In the genomic region with DNA sequence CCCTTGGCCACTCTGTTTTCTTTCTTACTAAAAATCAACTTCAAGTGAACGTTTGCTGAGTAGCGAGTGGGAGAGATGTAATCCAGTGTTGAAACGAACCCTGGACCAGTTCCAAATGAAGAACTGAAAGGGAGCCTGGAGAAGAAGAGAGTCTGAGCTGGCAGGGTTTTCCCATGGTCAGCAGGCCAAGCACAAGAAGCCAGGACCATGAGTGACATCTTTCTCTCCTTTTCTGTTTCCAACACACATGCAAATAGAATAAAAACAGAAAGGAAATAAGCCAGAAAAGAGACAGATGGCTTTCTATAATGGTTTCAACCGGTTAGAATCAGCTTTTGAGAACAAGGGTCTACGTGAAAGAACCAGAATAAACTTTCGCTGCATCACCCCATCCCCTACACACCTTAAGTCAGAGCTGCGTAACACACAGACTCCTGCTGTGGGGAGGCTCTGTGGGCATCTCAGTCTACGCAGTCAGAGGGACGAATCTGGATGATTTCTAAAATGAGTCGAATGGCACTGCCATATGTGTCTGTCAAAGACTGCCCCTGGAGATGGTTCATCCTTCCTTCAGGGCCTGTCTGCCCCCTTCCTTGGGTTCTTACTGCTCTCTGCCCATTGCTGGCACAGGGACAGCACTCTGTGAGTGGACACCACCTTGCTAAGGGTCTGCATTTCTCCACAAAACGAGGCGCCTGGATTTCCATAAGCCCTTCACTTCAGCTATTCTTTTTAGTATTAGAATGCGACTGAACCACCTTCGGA, we compare ENCODE assay signal across 15 mouse cellular contexts.
A peak's percentile ranks its signal among the peaks of the same experiment; 100 is the strongest.
DNase-seq lines count a peak whose midpoint lies in the region; ATAC-seq lines count a peak whose summit lies in the region.
"Had no signal": no experiment of that assay in that cellular context is flagged by ENCODE, and none has a peak within 500 bp of the region (broad histone marks: within the 10 kb centered on the region; RNA-seq: fewer than 3 reads in every experiment).

No protein-coding gene starts in this region.

- no peaks in the 10 kb centered on the region for H3K27me3 ChIP-seq in hindbrain, embryonic 16.5 days (replicated peaks; ENCODE audit: control insufficient read depth, insufficient read depth, low read length)
- H3K27me3 ChIP-seq in hindbrain, embryonic 10.5 days (ENCODE audit: insufficient read depth, poor library complexity, severe bottlenecking) = no peaks in the 10 kb centered on the region
- H3K27me3 ChIP-seq: neural tube, embryonic 13.5 days had no signal

- H3K27ac ChIP-seq in hindbrain, embryonic 16.5 days (ENCODE audit: low read depth, low read length) = 0 out of 2 replicates have a peak overlapping the region, but pooled peaks have one; percentile 18
- H3K27ac ChIP-seq in hindbrain, embryonic 10.5 days = no peak overlapping the region
- H3K27ac ChIP-seq: neural tube, embryonic 13.5 days had no signal

- WGBS in hindbrain, embryonic 16.5 days = 70% methylated on average over 14 of the region's 14 CpGs
- WGBS in hindbrain, embryonic 10.5 days = 87% methylated on average over 14 of the region's 14 CpGs

- H3K9me3 ChIP-seq in hindbrain, embryonic 16.5 days (ENCODE audit: control insufficient read depth, low read length) = no peaks in the 10 kb centered on the region
- no peaks in the 10 kb centered on the region for H3K9me3 ChIP-seq in hindbrain, embryonic 10.5 days
- H3K9me3 ChIP-seq: neural tube, embryonic 13.5 days had no signal

- ATAC-seq in hindbrain, embryonic 16.5 days = no peak
- ATAC-seq: intestine, embryonic 16.5 days had no signal

- no peaks in the 10 kb centered on the region for H3K36me3 ChIP-seq in hindbrain, embryonic 16.5 days (ENCODE audit: control insufficient read depth, insufficient read depth, low read length)
- no peaks in the 10 kb centered on the region for H3K36me3 ChIP-seq in hindbrain, embryonic 10.5 days
- H3K36me3 ChIP-seq: neural tube, embryonic 13.5 days had no signal

- no peak for DNase-seq in hindbrain, embryonic 10.5 days (ENCODE audit: low spot score)
- DNase-seq in right cerebral cortex, adult 18-20 months = peak; percentile 47
- DNase-seq in right cerebral cortex, postnatal 4 days = no peak
- DNase-seq in cerebellum, adult 9-10 months = peak; percentile 78
- DNase-seq in urinary bladder, postnatal 10 days (ENCODE audit: low spot score) = no peak
- DNase-seq in heart, postnatal 4 days = no peak
- DNase-seq: heart, postnatal 14 days; kidney, postnatal 4 days; lung, postnatal 14 days; midbrain, embryonic 14.5 days; right cerebral cortex, postnatal 14 days had no signal

- no peak overlapping the region for H3K4me2 ChIP-seq in hindbrain, embryonic 16.5 days (ENCODE audit: low read length)
- H3K4me2 ChIP-seq: liver, embryonic 11.5 days; neural tube, embryonic 13.5 days had no signal

- H3K4me3 ChIP-seq in hindbrain, embryonic 16.5 days (ENCODE audit: low read length) = no peak overlapping the region
- no peak overlapping the region for H3K4me3 ChIP-seq in hindbrain, embryonic 10.5 days
- H3K4me3 ChIP-seq: neural tube, embryonic 13.5 days had no signal

- peaks cover 6% of the 10 kb centered on the region; the same call in 1 of the 2 replicates for H3K4me1 ChIP-seq in hindbrain, embryonic 16.5 days (ENCODE audit: control insufficient read depth, insufficient read depth, low read depth, low read length)
- 0 out of 2 replicates have a peak, but pooled peaks cover 3% of the 10 kb centered on the region for H3K4me1 ChIP-seq in hindbrain, embryonic 10.5 days (replicated peaks)

- H3K9ac ChIP-seq in hindbrain, embryonic 16.5 days (ENCODE audit: low read depth, low read length) = no peak overlapping the region
- H3K9ac ChIP-seq: neural tube, embryonic 13.5 days had no signal

Comparison
In these comparisons a context has a peak if more than half of its experiments do, and no peak if none do; other contexts are left out.
1. DNase-seq: peak in right cerebral cortex, adult 18-20 months (single experiment) and cerebellum, adult 9-10 months (single experiment); none in hindbrain, embryonic 10.5 days (single experiment), right cerebral cortex, postnatal 4 days (single experiment), urinary bladder, postnatal 10 days (single experiment) and heart, postnatal 4 days (single experiment).